Mouse (Mus musculus) megakaryocyte, embryonic 14.5 days (primary cell): ENCODE measurements around the gene Rin3. TPM values are rescaled to one million over a fixed set of nuclear protein-coding genes. Genes with fewer than 3 reads are reported as not detected.

ENCODE experiments used
- H3K27me3 ChIP-seq: replicated peaks from 2 replicates; pipeline ENCODE3; 2012; ENCODE audit warnings: inconsistent platforms
- H3K36me3 ChIP-seq: replicated peaks from 2 replicates; pipeline ENCODE3; 2012; ENCODE audit warnings: low read length, inconsistent platforms, mixed read lengths
- H3K4me1 ChIP-seq: 2 replicates; pipeline ENCODE4 v1.6.1; 2012; ENCODE audit warnings: inconsistent platforms
- H3K4me3 ChIP-seq: replicated peaks from 2 replicates; pipeline ENCODE3; 2012; ENCODE audit warnings: moderate library complexity, mild to moderate bottlenecking, inconsistent platforms
- H3K9me3 ChIP-seq: 2 replicates; pipeline ENCODE4 v1.6.1; 2012; ENCODE audit warnings: inconsistent platforms
- FLI1 ChIP-seq: IDR thresholded peaks from 2 replicates; pipeline ENCODE4 v1.6.1; 2012; ENCODE audit warnings: low read length, inconsistent platforms, mixed read lengths
- GATA1 ChIP-seq: IDR thresholded peaks from 3 replicates; pipeline ENCODE4 v1.6.1; 2012; ENCODE audit warnings: mixed read lengths, low read length, inconsistent platforms, borderline replicate concordance
- polyA plus RNA-seq: library from polyadenylated mRNA; stranded (reverse); fragments of >175 nt; gene quantifications from 2 replicates; pipeline ENCODE4 v1.2.3, GENCODE M21; 2012; ENCODE audit warnings: low replicate concordance; ENCODE audit not compliant: insufficient read depth

The Rin3 gene
- 117 and 151 TPM in 2 replicates for polyA plus RNA-seq

DNA sequence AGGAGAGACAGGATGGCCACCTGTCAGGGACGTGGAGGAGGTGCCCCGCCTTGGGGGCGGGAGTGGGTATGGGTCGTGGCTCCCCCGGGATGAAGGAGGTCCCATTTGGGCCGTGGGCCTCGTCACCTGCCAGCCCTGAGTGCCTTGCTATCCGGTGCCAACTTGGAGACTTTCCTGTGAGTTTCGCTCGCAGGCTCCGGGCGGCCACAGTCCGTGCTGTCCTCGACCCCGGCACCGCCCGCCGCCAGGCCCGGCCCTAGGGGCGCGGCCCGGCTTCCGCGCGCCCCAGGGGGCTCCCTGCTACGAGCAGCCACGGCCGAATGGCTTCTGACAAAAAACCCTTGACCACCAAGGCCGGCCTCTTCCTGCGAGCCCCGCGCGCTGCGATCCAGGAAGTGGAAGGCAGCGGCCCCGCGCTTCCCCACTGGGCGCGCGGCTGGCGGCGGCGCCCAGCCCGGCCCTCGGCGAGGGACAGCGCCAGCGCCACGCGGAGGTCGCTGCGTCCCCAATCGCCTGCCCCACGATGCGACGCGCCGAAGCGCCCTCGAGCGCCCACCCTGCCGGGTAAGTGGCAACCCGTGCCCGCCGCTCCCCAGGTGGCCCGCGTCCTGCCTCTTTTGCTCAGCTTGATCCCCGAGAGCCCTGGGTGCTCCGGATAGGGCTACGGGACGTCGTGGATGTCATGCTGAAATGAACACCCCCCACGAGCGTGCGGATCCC is at the start of gene Rin3:
TSS of gene Rin3 (plus strand) at position 286 of the 720 bp plus-strand sequence.
- TF ChIP-seq FLI1 (no peak), GATA1 (no peak)
- H3K9me3 ChIP-seq: peaks cover 11% of the 10 kb centered on the region
- H3K27me3 ChIP-seq: peaks cover 2% of the 10 kb centered on the region
- peaks cover 61% of the 10 kb centered on the region for H3K4me1 ChIP-seq
- peak within 1 kb of the TSS; percentile 97 for H3K4me3 ChIP-seq
- peaks cover 42% of the 10 kb centered on the region for H3K36me3 ChIP-seq

DNA sequence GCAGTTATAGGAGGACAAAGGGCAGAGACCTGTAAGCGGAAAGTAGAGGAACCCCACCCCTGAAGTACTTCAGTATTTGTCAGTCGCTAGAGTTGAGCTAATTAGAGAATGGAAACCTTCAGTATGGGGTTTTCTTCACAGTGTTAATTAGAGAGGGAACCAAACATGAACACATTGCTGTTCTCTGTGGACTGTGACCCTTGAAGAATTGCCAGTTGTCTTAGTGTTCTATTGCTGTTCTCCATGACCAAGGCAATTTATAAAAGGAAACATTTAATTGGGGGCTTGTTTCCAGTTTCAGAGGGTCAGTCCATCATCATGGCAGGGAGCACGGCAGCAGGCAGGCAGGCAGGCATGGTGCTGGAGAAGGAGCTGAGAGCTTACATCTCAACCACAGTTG is 47.3 kb upstream of the Rin3 start:
- H3K36me3 ChIP-seq: no peaks in the 10 kb centered on the region

DNA sequence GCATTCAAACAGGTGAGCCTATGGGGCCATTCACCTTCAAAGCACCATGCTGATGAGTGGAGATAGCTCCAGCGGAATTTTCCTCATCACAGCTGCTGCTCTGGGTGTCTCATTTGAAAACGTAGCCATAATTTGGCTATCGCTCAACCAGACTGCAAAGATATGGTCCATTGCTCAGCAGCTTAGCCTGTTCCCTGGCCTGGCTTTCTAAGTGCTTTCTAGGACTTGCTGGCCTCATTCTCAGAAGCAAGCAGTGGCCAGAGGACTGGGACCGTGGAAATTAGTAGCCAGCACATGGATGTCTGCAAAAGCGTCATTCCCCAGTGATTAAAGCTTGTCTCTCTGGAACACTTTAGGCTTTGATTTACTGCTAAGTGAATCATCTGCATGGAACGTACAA is 46.5 kb upstream of the Rin3 start:
- no peak for TF ChIP-seq FLI1
- no peak for TF ChIP-seq GATA1
- Histone ChIP-seq H3K4me3 (no peak overlapping the region), H3K4me1 (peaks cover 35% of the 10 kb centered on the region), H3K9me3 (peaks cover 11% of the 10 kb centered on the region), H3K36me3 (no peaks in the 10 kb centered on the region), H3K27me3 (peaks cover 28% of the 10 kb centered on the region)

More for the DNA sequence above, 47.3 kb upstream of the Rin3 start:
- Histone ChIP-seq H3K4me3 (no peak overlapping the region), H3K9me3 (peaks cover 11% of the 10 kb centered on the region), H3K4me1 (peaks cover 42% of the 10 kb centered on the region), H3K27me3 (peaks cover 26% of the 10 kb centered on the region)
- TF ChIP-seq FLI1: no peak
- no peak for TF ChIP-seq GATA1

DNA sequence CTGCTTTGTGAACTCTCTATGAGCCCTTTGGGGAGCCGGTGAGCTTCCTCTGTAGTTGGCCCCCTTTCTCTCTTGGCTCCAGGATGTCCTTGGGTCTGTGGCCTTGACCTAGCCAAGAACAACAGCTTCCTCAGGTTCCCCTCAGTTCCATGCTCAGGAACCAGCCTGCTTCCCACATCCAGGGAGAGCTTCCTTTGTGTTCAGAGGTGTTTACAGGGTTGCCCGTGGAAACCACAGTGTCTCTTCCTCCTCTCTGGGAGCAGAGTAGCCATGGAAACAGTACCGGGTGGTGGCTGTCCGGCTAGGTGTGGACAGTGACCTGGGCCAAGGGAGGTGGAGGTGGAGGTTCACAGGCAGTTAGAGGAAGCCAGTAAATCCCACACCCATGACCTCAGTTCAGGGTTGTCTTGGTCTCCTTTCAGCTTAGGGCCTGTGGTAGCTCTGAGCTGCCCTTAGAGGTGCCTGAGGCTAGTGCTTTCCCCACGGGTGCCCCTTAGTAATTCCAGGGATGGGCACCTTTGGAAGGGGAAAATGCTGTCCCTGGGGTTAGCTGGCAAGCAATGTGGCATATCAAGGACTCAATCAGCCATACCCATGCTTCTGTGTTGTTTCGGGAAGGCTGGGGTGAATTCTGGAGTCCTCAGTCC is 40.6 kb upstream of the Rin3 start:
- peaks cover 57% of the 10 kb centered on the region for H3K27me3 ChIP-seq
- H3K4me1 ChIP-seq: peaks cover 10% of the 10 kb centered on the region
- H3K36me3 ChIP-seq: no peaks in the 10 kb centered on the region
- no peaks in the 10 kb centered on the region for H3K9me3 ChIP-seq
- TF ChIP-seq FLI1 (no peak), GATA1 (no peak)
- H3K4me3 ChIP-seq: no peak overlapping the region

DNA sequence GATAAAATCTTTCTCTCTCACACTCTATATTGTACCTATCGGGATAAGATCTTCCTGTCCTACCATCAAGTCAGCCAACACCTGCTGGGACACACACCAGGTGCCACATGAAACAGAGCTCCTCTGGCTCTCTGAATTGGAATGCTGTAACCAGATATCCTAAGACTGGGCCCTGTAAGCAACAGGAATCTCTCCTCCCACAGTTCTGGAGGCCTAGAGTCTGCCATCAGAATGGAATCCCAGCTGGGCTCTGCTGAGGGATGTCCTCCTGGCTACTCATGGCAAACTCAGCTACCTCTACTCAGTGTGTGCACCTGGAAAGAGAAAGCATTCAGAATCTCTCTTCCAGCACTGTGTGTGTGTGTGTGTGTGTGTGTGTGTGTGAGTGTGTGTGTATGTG is 38.9 kb upstream of the Rin3 start:
- H3K4me1 ChIP-seq: peaks cover 10% of the 10 kb centered on the region
- no peak for TF ChIP-seq GATA1
- no peak for TF ChIP-seq FLI1
- peaks cover 60% of the 10 kb centered on the region for H3K27me3 ChIP-seq

DNA sequence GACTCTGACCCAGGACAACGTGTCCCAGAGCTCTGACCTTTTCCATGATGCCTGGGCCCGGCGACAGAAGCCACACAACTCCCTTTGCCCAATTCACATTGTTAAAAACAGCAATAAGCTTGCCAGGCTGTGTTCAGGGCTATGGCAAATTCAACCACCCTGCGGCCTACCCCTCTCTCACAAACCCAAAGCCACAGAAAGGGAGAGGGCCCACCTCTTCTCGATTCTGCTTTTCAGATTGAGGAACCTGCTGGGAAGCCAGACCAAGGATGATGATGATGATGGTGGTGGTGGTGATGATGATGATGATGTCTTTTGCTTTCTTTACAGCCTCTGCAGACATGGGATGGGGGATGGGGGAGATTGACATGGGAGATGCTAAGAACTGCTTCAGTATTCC is 36.6 kb upstream of the Rin3 start:
- peaks cover 21% of the 10 kb centered on the region for H3K4me1 ChIP-seq
- TF ChIP-seq GATA1 (no peak), FLI1 (no peak)
- no peaks in the 10 kb centered on the region for H3K9me3 ChIP-seq
- H3K27me3 ChIP-seq: peaks cover 46% of the 10 kb centered on the region
- no peaks in the 10 kb centered on the region for H3K36me3 ChIP-seq
- H3K4me3 ChIP-seq: no peak overlapping the region

More for the DNA sequence above, 38.9 kb upstream of the Rin3 start:
- Histone ChIP-seq H3K4me3 (no peak overlapping the region), H3K36me3 (no peaks in the 10 kb centered on the region), H3K9me3 (no peaks in the 10 kb centered on the region)

DNA sequence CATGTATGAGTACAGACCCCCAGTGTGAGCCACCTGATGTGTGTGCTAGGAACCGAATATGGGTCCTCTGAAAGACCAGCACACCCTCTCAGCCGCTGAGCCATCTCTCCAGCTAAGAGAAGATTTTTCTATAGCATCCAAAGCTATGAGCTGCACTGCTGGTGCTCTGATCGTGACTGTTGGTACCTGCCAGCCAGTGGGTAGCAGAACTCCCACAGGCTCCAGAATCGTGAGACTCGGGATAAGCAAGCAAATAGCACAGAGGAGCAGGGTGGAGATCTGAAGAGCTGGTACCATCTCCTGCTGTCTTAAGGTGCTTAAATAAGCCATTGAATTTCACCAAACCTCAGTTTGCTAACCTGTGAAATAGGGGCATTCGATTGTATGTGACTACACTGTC is 34.7 kb upstream of the Rin3 start:
- no peak for TF ChIP-seq FLI1
- no peak for TF ChIP-seq GATA1
- Histone ChIP-seq H3K9me3 (no peaks in the 10 kb centered on the region), H3K4me1 (peaks cover 25% of the 10 kb centered on the region), H3K27me3 (peaks cover 28% of the 10 kb centered on the region), H3K4me3 (no peak overlapping the region), H3K36me3 (no peaks in the 10 kb centered on the region)

DNA sequence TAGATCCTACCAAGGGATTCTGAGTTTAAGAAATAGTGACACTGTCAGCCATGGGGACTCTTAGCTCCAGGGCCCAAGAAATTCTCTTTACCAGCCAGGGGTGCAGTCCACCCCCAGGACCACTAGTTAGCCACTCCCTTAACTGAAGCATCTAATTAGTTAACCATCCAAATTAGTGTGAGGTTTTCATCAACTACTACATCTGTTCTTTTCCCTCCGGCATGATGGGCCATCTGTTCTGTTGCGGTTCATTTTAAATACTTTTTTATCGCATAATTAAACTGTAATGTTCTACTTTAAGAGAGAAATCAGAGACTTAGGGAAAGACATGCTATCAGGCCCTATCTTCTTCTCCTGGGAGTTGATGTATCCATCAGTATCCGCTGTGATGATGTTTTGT is 32.5 kb upstream of the Rin3 start:
- TF ChIP-seq FLI1: no peak
- no peak for TF ChIP-seq GATA1
- Histone ChIP-seq H3K36me3 (no peaks in the 10 kb centered on the region), H3K9me3 (no peaks in the 10 kb centered on the region), H3K4me1 (peaks cover 43% of the 10 kb centered on the region), H3K4me3 (no peak overlapping the region), H3K27me3 (peaks cover 25% of the 10 kb centered on the region)

DNA sequence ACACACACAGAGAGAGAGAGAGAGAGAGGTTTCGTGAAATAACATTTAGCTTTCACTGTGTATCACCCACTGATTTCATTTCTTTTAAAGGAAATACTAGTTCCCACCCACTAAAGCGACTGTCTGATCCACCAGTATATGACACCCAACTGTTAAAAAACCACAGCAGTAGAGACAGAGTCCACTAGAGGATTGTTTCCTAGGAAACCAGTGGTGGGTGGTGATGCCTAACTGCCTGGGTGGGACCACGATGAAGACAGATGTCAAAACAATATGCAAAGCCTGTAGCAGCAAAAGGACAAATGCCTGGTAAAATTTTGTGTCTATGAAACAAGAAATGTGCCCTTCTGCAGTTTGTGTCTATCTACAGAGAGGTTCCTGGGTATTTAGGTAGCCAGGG is 31.8 kb upstream of the Rin3 start:
- Histone ChIP-seq H3K9me3 (no peaks in the 10 kb centered on the region), H3K4me1 (peaks cover 50% of the 10 kb centered on the region), H3K4me3 (no peak overlapping the region), H3K27me3 (peaks cover 22% of the 10 kb centered on the region), H3K36me3 (no peaks in the 10 kb centered on the region)
- no peak for TF ChIP-seq GATA1
- no peak for TF ChIP-seq FLI1

DNA sequence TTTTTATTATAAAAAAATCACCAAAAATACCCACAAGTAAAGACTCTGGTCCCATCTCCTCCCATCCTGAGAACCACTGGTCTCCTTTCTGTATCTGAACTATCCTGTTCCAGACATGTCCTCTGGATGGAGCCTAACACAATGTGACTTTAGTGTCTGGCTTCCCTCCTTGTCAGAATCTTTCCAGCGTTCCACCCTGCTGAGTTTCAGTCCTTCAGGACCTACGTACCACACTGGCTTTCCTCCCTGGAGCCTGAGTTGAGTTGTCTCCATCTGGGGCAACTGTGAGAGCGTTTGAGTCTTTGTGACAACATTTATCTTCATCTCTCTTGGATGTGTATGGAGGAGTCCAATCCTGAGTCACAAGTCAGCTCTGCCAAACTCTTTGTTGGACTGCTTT is 30.9 kb upstream of the Rin3 start:
- TF ChIP-seq GATA1 (no peak), FLI1 (no peak)

More for the DNA sequence above, 30.9 kb upstream of the Rin3 start:
- H3K4me3 ChIP-seq: no peak overlapping the region
- H3K9me3 ChIP-seq: no peaks in the 10 kb centered on the region
- peaks cover 14% of the 10 kb centered on the region for H3K27me3 ChIP-seq
- H3K4me1 ChIP-seq: peaks cover 59% of the 10 kb centered on the region
- peaks cover 4% of the 10 kb centered on the region for H3K36me3 ChIP-seq
